29 mouse cellular contexts compared by ENCODE assay signal in the genomic region with DNA sequence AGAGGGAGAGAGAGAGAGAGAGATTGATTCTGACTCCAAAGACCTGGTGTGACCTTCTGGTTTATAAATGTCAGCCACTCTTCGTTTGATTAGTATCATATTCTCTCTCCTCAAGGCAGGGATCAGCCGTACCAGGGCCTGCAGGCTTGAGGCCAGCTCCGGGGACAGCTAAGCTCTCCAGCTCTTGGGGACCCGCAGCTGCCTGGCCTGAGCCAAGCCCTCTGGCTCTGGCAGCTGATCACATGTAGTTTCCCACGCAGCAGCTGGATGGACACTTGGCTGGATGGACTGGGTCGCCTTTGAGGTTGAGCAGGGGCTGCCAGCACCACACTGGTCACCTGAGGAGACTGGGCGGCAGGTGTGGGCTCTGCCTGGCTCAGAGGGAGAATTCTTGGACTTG. TPM values are rescaled to one million over a fixed set of nuclear protein-coding genes. Genes with fewer than 3 reads are reported as not detected.
A peak's percentile ranks its signal among the peaks of the same experiment; 100 is the strongest.
DNase-seq lines count a peak whose midpoint lies in the region; ATAC-seq lines count a peak whose summit lies in the region.
"Had no signal": no experiment of that assay in that cellular context is flagged by ENCODE, and none has a peak within 500 bp of the region (broad histone marks: within the 10 kb centered on the region; RNA-seq: fewer than 3 reads in every experiment).

No protein-coding gene starts in this region.

- no peak overlapping the region for H3K4me3 ChIP-seq in hindbrain, embryonic 11.5 days (ENCODE audit: low read depth, low read length)
- H3K4me3 ChIP-seq: liver, embryonic 13.5 days had no signal

- H3K4me2 ChIP-seq in hindbrain, embryonic 11.5 days (replicated peaks; ENCODE audit: low read depth, low read length), result no peak overlapping the region
- H3K4me2 ChIP-seq: hindbrain, embryonic 14.5 days; liver, embryonic 13.5 days; midbrain, embryonic 11.5 days had no signal

- DNase-seq in adrenal gland, adult (ENCODE audit: inconsistent age in 2 of 2, low spot score in 1 of 2), result peak; percentile 11 to 41
- DNase-seq in adrenal gland, adult 18-20 months (ENCODE audit: low spot score in 2 of 2), result no peak
- peak; percentile 18 to 23 for DNase-seq in heart, adult 18-20 months
- no peak for DNase-seq in heart, postnatal 36 days
- peak; percentile 21 for DNase-seq in retina, postnatal 1 day
- DNase-seq in retina, embryonic 14.5 days (ENCODE audit: low spot score), result no peak
- no peak for DNase-seq in right cerebral cortex, postnatal 4 days
- no peak for DNase-seq in hindbrain, embryonic 11.5 days (ENCODE audit: low spot score)
- DNase-seq: cerebellum, adult 11 months; cerebellum, adult 9-11 months; kidney, adult 8-10 months; kidney, postnatal 14 days; liver, embryonic 13.5 days; lung, adult 2 months; lung, postnatal 14 days; right cerebral cortex, postnatal 14 days; thymus, postnatal 14 days had no signal

- H3K9me3 ChIP-seq in hindbrain, embryonic 11.5 days (ENCODE audit: control insufficient read depth, low read length), result no peaks in the 10 kb centered on the region
- H3K9me3 ChIP-seq: liver, embryonic 13.5 days had no signal

- no peak overlapping the region for H3K9ac ChIP-seq in hindbrain, embryonic 11.5 days (ENCODE audit: low read depth, low read length)
- H3K9ac ChIP-seq: hindbrain, embryonic 14.5 days; liver, embryonic 13.5 days had no signal

- no peak for ATAC-seq in hindbrain, embryonic 11.5 days (ENCODE audit: low FRiP score)

- intact Hi-C loops in heart, postnatal 36 days (cut with DNase I), result no loop called here

- H3K27ac ChIP-seq in hindbrain, embryonic 11.5 days (ENCODE audit: low read depth, low read length), result no peak overlapping the region
- H3K27ac ChIP-seq: hindbrain, embryonic 14.5 days; liver, embryonic 13.5 days had no signal

- no peaks in the 10 kb centered on the region for H3K27me3 ChIP-seq in hindbrain, embryonic 11.5 days (ENCODE audit: control insufficient read depth, insufficient read depth, low read length)
- H3K27me3 ChIP-seq: liver, embryonic 13.5 days had no signal

- no peaks in the 10 kb centered on the region for H3K4me1 ChIP-seq in hindbrain, embryonic 11.5 days (replicated peaks; ENCODE audit: control insufficient read depth, insufficient read depth, low read length)
- H3K4me1 ChIP-seq: liver, embryonic 13.5 days had no signal

- WGBS in hindbrain, embryonic 11.5 days, result 71% methylated on average over 7 of the region's 7 CpGs

- H3K36me3 ChIP-seq in hindbrain, embryonic 11.5 days (ENCODE audit: control insufficient read depth, insufficient read depth, low read length), result no peaks in the 10 kb centered on the region
- H3K36me3 ChIP-seq: liver, embryonic 13.5 days had no signal

RNA-seq across cellular contexts. Expression of a gene that starts 5.4 kb away (rescaled TPM):
- total RNA-seq in adrenal gland, adult 18-20 months (2021), result not detected
- not detected for total RNA-seq in heart, adult 18-20 months (2021)
- total RNA-seq in heart, postnatal 36 days (2021), result not detected
- polyA plus RNA-seq in hindbrain, embryonic 11.5 days (2014; fragmentation: Nextera tagmentation; extraction: Ambion mirVana), result not detected in 2 replicates
- total RNA-seq: heart, adult 8-10 months; left cerebral cortex, postnatal 25 days; neutrophil, adult 5-6 weeks had no signal
- polyA plus RNA-seq: cortical plate, adult 2 months; embryonic facial prominence, embryonic 11.5 days; forebrain, embryonic 11.5 days; hindbrain, embryonic 14.5 days; intestine, embryonic 14.5 days; limb, embryonic 14.5 days; liver, embryonic 13.5 days; lung, adult 2 months; midbrain, embryonic 11.5 days; spleen, adult 2 months; stomach, embryonic 14.5 days had no signal

Comparison
In these comparisons a context has a peak if more than half of its experiments do, and no peak if none do; other contexts are left out.
1. DNase-seq: peak in adrenal gland, adult (2 of 2), heart, adult 18-20 months (2 of 2) and retina, postnatal 1 day (single experiment); none in adrenal gland, adult 18-20 months (0 of 2), heart, postnatal 36 days (0 of 2), retina, embryonic 14.5 days (single experiment), right cerebral cortex, postnatal 4 days (single experiment) and hindbrain, embryonic 11.5 days (single experiment).